Mouse (Mus musculus) bone marrow macrophage, adult 2 months (primary cell): ENCODE measurements around the gene Ralb.

Source experiments
- CTCF ChIP-seq: IDR thresholded peaks from 2 replicates; pipeline ENCODE4 v1.5.1; 2012; ENCODE audit warnings: low read depth, mild to moderate bottlenecking, low read length, moderate library complexity
- POLR2A ChIP-seq: IDR thresholded peaks from 2 replicates; pipeline ENCODE4 v1.6.1; 2012; ENCODE audit warnings: mild to moderate bottlenecking, low read depth, low read length, borderline replicate concordance

GRCm38 (mm10) chr1:119451417-119451816 is 53.2 kb downstream of the Ralb start:
- no peak for TF ChIP-seq CTCF
- TF ChIP-seq POLR2A: no peak
